ENCODE assay signal across 9 mouse cellular contexts in genomic region chr1:57370451-57370850, GRCm38 (mm10).
"Had no signal": no experiment of that assay in that cellular context is flagged by ENCODE, and none has a peak within 500 bp of the region (broad histone marks: within the 10 kb centered on the region; RNA-seq: fewer than 3 reads in every experiment).

No protein-coding gene starts in this region.

- ATAC-seq: intestine, embryonic 15.5 days had no signal

- H3K27me3 ChIP-seq: intestine, embryonic 15.5 days; liver, embryonic 13.5 days; neural tube, embryonic 12.5 days had no signal

- DNase-seq: kidney, adult 2 months; kidney, postnatal 36 days; layer of hippocampus, postnatal 36 days; liver, embryonic 13.5 days; lung, adult 2 months; midbrain, embryonic 14.5 days; thymus, postnatal 25 days had no signal

- H3K36me3 ChIP-seq: intestine, embryonic 15.5 days; liver, embryonic 13.5 days; neural tube, embryonic 12.5 days had no signal
